Mouse (Mus musculus): ENCODE data around the gene Mcm9.
A peak's percentile ranks its signal among the peaks of the same experiment; 100 is the strongest.
"Not testable (repeated sequence)": the region's sequence is repeated elsewhere in the genome, so short reads cannot be mapped to it uniquely, and the experiment has no call there.

The Mcm9 gene

DNA sequence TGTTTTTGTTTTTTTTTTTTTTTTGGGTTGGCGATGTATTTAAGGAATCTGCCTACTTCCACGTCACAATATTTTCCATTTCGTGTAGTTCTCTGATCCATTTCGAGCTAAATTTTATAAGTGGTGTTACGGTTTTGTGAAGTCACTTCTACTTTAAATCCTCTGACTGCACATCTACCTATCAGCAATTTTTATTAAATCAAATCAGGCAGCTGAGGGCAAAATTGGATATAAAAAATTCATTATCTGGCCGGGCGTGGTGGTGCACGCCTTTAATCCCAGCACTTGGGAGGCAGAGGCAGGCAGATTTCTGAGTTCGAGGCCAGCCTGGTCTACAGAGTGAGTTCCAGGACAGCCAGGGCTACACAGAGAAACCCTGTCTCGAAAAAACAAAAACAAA lies at the start of gene Mcm9:
Mcm9 (minus strand) TSS at position 101 of the 400 bp plus-strand sequence.
- peak; percentile 12 for DNase-seq (ENCODE audit: low read depth, low spot score)

DNA sequence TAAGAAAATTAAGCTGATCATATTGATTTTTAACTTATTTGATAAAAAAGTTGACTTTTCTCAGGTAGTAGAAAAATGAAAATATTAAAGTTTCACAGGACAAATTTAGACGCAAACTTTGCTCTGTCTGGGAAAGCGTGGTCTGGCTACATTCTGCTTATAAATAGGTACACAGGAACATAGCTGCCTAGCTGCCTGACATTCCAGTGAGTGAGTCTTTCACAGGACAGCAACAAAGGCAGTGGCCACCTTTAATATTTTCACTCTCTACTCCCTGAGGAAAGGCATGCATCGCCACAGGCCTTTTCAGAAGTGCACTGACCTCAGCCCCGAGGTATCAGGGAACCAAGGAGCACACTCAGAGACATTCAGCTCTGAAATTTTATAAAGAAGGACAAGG lies 31.5 kb upstream of the Mcm9 start:
- no peak for DNase-seq (ENCODE audit: low read depth, low spot score)

DNA sequence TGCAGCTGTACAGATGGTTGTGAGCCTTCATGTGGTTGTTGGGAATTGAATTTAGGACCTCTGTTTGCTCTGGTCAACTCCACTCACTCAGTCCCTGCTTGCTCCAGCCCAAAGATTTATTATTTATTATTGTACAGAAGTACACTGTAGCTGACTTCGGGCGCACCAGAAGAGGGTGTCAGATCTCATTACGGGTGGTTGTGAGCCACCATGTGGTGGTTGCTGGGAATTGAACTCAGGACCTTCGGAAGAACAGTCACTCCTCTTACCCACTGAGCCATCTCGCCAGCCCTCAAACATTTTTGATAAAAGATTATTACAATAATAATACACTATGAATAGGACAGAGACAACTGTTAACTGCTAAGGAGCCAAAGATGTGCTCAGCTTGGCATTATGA lies 24.0 kb upstream of the Mcm9 start:
- not testable (repeated sequence) for DNase-seq (ENCODE audit: low read depth, low spot score)

DNA sequence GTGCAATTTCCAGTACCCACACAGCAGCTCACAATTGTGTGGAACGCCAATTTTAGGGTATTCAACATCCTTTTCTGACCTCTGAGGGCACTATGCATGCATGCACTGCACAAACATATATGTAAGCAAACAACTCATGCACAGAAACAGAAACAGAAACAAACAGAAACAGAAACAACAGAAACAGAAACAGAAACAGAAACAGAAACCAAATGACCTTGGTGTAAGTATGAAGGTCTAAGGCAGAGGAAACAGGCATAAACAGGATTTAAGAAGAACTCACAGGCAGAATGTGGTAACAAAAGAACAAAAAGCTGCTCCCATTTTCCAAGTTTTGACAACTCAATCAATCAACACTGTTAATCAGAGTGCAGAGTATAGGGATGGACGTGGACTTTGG lies 20.4 kb upstream of the Mcm9 start:
- no peak for DNase-seq (ENCODE audit: low read depth, low spot score)

DNA sequence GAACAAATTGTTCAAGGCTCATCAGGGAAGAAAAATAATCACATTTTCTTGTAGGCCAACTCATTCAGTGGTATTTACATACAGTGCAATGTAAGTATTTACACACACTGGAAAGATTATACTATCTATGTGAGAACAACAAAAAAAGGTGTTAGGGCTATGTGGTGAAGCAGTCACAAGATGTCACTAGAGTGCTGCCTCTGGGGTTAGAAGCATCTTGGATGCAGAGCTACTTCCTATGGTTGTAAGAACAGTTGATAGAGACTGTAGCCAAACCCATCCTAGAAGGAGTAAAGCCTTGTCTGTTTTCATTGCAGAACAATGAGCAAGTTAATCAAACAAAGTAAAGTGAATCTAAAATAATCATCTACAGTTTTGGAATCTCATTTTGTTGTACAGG lies 11.3 kb upstream of the Mcm9 start:
- peak; percentile 28 for DNase-seq (ENCODE audit: low read depth, low spot score)

DNA sequence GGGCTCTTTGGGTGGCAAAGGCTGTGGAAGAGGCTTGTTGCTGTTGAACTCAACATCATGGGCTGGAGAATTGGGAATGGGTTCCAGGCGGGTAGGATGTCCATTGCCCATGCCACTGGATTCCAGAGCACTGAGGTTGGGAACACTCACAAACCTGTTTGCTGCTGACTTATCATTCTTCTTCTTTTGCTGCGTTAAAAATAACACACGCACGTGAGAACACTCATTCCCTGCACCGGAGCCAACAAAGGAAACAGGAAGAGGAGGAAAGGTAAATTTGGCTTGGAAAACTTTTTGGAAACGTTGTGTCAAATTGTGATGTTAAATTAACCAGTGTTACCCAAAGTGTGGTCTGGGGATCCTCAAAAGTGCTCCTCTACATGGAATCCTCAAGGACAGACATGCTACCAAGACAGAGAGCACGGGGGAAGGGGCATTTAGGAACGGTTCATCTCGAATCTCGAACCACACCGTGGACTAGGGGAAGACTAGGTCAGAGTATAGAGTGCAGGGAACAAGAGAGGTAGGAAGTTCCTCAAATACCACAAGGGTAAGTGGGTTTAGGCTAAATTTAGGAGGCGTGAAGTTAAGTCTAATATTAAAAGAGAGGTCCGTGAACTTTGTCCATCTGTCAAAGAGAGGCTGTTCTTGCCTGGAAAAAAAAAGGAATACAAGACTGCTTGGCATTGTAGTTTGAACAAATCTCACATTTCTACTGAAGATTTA lies 5.2 kb upstream of the Mcm9 start:
- DNase-seq (ENCODE audit: low read depth, low spot score) = no peak

DNA sequence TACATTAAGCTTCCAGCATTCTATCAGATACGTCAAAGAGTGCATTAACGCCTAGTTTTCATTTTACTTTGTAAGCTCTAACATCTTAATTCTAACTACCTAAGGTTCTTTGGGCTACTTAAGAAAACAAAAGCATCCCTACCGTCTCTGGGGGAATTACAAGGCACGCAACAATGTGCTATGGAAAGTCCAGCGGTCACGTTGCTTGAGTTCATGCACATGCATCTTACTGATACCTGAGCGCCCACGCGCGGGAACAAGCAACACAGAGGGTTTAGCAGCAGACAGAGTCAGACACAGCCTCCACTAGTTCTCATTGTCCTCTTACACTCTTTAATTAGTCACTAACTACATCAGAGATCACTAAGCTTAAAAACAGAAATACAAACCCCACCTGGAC lies 3.9 kb upstream of the Mcm9 start:
- DNase-seq (ENCODE audit: low read depth, low spot score) = no peak

DNA sequence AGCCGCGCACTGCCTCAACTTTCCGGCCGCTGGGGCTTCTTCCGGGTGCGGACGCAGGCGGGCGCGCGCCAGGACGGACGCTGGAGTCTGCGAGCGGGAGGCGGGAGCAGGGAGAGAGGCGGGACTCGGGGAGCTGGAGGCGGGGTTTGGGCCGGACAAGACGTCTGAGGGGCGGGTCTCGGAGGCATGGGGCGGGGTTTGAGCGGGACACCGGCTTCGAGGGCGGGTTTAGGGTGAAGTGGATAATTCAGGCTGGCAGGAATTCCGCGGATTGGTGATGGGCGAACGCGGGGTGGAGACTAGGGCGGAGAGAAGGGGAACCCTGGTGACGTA lies 355 bp downstream of the Mcm9 start:
- peak; percentile 99 for DNase-seq (ENCODE audit: low read depth, low spot score)

DNA sequence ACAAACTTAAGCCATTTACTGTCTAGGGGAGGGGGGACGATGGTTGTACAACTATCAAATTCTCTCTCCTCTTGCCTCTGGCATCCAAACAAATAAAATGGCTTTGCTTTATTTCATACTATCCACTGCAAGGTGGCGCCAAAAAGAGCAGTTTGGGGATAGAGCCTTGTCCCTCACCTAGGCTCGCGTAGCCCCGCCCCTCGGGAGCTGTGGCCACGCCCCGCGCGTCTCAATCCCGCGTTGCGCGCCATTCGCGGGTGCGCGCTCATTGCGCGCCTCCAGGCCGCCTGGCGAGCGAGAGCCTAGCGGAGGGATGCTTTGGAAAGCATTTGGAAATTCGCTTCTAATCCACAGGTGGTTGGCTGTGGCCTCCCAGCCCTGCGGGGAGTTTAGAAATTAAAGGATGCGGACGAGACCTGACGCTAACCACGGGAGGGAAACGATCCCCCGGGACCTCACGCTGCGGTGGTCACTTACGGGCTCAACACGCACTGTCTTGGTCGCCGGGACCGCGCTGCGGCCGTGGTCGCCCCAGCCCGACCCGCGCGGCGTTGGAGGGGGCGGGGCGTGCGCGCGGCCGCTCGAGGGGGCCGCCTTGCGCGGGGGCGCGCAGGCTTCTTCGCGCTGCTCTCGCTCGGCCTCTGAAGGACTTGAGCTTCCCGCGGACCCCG lies 857 bp downstream of the Mcm9 start:
- DNase-seq (ENCODE audit: low read depth, low spot score) = peak; percentile 72

DNA sequence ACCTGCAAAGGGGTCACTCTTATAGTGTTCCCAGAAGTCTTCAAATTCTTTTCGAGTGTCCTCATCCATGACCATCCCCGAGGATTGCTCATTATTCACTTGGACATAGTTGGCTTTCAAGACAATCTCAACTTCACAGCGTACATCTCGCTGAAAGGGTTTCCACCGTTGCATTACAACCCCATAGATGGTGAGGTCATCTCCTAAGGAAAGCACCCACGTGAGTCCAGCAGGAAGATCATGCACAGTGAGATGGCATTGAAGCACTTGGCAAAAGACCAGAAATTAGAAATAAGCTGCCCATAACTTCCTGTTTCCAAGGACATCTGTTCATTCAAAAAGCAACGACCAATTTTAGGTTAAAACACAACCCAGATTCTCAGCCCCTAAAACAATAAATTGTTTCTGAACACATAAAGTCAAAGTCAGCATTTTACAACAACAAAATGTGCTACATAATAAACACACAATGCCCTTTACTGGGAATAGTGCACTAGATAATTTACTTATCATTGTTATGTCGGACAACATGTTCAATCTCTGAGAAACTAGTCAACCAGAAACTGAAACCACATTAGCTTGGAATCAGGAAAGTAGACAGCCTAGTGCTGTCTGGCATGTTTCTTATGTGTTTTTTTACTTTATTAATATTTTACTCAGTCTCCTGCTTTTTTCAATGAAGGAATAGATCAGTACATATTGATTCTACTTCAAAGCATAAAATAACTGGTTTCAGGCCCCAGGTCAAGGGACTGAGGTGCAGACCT lies 14.2 kb downstream of the Mcm9 start:
- DNase-seq (ENCODE audit: low read depth, low spot score) = no peak

DNA sequence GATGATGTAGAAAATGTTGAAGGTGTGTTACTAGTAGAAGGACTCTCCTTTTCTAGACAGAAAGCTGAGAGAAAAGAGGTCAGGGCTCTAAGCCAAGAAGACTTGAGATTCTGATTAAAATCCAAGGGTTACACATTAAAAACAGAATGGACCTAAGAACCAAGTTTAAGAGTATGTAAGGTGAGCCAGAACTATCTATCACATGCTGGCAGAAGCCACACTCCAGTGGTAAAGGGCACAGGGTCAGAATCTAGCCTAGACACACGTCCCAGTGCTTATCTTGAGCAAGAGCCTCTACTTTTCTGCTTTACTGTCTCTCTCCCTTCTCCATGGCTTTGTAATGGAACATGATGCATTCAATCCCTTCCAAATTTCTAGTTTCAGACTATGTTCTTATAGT lies 16.3 kb downstream of the Mcm9 start:
- DNase-seq (ENCODE audit: low read depth, low spot score) = no peak

DNA sequence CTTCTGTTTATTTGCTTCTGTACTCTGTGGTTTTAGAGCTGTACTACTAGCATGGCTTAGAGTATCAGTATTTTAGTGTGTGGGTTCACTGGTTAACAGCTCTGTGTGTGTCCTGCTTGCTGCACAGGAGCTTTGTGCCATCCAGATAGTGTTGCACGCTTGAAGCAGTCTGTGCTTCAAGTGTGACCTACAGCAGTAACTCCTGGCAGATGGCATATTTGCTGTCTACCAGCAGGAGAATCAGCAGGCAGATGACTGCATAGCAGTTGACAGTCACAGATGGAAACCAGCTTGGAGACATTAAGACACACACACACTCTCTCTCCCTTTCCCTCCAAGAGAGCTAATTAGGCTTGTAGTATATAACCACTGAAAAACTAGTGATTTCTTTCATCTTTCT lies 18.1 kb downstream of the Mcm9 start:
- DNase-seq (ENCODE audit: low read depth, low spot score) = peak; percentile 67

DNA sequence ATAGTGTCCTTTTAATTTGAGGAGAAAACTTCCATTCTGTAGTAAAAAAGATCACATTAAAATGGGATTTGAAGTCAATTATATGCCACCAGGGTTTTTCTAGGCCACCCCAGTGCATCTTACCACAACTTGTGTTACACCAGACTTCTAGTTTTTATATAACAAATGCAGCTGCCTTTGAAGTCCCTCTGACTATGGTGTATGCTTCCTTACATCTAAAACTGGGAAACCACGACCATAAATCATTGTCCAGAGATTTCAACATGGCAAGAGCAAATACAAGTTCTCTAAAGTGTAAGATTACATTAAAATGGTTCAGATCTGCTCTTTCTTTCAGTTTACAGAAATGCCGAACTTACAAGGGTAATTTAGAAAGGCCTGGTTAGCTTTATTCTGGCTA lies 22.0 kb downstream of the Mcm9 start:
- DNase-seq (ENCODE audit: low read depth, low spot score) = no peak

DNA sequence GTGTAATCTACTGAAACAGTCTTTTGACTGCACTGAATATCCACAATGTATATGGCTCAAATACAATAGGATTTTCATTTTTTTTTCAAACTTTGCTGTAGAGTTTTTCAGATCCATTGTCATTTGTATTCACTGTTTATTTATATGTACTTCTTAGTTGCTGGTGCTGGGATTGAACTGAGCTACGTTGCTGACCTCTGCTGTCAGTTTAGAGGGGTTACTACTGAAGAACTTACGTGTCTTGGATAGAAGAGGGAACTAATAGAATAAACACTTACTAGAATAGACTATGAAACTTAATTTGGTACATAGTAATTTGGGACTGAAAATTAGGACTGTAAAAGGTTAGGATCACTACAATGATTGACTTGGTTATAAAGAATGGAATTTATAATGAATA lies 24.9 kb downstream of the Mcm9 start:
- no peak for DNase-seq (ENCODE audit: low read depth, low spot score)

DNA sequence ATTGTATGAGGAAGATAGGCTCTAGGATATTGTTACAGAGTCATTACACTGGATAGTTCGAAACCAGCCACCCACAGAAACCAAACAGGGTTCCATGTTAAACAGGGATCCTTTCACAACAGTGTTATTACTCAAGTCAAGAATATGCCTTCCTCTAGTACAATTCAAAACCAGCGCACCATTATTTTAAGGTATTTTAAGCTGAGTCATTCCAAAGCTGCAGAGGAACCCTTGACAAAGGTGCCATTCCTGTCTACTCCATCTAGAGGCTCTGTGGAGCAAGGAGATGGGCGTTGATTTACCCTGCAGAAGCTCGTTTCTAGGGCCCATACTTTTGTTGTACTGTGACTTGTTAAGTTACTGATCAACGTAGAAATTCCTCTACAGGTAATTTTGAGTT lies 31.4 kb downstream of the Mcm9 start:
- DNase-seq (ENCODE audit: low read depth, low spot score) = no peak

DNA sequence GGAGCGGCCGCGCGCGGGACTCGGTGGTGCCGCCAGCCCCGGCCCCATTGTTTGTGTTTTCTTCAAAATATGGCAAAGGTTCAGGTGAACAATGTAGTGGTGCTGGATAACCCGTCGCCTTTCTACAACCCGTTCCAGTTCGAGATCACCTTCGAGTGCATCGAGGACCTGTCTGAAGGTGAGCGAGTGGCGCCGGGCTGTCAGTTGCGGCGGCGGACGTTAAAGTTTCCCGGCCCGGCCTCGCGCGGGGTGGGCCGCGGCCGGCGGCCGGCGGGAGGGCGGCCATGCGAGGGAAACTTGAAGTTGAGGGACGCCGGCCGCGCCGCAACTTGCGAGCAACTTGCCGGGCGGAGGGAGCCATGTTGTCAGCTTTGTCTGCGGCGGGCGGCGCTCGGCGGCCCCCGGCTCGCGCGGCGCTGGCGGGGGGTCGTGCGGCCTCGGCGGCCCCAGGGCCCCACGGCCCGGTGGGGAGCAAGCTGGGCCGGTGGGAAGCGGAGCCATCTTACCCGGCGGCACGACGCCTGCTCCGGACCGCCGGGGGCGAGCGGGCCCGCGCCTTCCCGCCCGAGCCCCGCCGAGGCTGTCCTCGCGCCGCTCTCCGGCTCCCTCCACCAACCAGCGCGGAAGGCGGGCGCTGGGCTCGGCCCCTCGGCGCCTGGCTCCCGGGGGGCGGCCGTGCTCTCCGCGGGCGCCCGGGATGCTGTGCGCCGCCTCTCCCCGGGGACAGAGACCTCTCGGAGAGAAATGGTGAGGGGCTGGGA lies 32.9 kb downstream of the Mcm9 start:
- no peak for DNase-seq (ENCODE audit: low read depth, low spot score)

DNA sequence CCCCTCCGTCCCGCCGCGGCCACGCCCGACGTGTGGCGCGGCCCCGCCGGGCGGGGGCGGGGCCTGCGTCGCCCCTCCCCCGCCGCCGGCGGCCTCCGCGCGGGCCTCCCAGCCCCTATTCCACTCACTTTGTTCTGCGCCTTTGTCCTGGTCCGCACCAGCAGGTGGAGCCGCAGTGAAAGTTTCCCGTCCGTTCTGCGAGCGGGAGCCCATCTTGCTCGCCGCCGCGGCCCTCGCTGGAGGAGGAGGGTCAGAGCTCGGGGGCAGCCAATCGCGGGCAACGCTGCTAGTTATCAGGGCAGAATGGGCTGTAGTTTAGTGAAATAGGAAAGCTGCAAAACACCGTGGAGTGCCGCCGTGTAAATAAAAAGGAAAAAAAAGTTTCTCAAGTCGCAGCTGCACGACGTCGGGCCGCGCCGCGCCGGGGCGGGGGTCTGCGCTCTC lies 33.5 kb downstream of the Mcm9 start, which contains the start of gene Asf1a:
Asf1a (plus strand) TSS at position 81 of the 444 bp plus-strand sequence.
- peak; percentile 97 for DNase-seq (ENCODE audit: low read depth, low spot score)

DNA sequence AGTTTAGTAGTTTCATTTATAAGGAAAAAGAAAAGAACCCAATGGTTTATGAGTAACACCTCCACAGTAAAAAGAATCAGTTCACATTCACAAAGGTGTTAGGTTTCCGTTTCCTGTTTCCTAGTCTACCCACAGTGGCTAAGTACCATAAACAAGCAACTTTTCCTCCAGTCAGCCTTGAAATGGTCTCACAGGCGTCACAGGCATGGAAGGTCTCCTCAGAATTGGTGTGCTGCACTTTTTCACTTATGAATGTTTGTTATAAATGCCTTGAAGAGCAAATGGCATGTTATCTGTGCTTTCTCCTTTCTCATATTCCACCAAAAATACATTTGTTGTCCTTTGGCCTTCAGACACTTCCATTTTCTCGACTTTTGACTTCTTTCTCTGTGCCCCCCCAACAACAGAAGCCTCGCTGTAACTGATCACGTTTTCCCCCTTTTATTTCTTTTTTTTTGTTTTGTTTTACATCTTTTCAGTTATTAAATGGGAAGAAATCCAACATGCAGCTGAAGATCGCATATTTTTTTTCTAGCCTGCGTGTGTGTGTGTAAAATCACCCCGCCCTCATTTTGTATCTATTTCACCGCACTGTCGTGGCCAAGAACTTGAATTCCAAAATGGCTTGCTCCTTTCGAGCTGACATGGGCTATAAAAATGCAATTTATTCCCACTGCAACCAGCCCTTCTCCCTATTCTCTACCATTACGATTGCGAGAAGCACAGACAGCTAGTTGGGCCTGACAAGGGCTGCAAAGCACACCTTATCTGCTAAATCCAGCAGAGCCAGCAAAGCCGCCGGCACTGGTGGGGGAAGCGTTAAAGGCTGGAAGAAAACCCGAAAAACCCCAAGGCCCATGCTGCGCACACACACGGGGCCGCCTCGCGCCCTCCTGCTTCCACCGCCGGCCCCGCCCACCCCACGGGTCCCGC lies 34.2 kb downstream of the Mcm9 start:
- no peak for DNase-seq (ENCODE audit: low read depth, low spot score)

DNA sequence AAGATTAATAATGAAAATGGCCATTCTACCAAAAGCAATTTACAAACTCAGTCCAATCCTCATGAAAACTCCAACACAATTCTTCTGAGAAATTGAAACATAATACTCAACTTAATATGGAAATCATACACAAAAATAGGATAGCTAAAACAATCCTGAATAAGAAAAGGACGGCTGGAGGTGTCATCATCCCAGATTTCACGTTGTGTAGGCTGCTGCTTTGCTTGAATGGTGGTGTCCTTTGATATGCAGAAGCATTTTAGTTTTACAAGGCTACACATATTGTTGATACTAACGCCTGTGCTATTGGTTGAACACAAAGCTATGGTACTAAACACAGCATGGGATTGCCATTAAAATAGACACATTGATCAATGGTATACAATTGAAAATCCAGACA lies 44.5 kb downstream of the Mcm9 start:
- no peak for DNase-seq (ENCODE audit: low read depth, low spot score)

DNA sequence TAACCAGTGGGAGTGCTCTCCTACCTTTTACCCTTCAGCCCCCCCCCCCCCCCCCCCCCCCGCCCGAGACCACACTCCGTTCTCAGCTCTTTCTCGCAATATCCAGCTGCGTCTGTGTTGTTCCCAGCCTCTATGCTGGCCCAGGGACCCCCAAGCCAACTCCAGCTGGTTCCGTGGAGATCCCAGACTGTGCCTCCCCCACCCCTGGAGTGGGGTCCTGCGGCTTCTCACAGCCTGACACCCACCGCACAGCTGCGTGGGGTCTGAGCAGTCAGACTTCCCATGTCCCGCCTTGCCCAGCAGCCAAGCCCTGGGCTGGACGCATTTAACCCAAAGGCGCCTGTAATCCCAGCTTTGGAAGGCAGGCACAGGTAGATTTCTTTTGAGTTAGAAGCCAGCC lies 49.2 kb downstream of the Mcm9 start:
- DNase-seq (ENCODE audit: low read depth, low spot score) = no peak

DNA sequence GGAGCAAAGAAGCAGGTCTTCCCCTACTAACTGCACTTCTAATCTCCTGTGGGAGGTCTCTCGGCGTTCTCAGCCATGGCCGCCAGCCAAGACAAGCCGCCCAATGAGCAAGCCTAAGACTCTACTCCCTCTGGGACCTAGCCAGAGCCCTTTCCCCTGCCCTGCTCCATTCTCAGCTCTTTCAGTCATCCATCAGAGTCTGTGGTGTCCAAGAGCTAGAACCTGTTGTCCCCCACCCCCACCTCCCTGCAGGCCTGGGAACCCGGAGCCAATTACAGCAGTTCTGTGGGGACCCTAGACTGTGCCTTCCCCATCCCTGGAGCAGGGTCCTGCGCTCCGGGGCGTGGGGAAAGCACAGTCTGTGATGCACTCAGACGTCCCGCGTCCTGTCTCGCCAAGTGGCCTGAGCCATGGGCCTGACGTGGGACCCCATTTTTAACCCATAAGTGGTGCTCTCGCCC lies 49.6 kb downstream of the Mcm9 start:
- no peak for DNase-seq (ENCODE audit: low read depth, low spot score)
